Mouse (Mus musculus) C2C12 (cell line): ENCODE data around the gene Ghitm. TPM values are rescaled to one million over a fixed set of nuclear protein-coding genes. Genes with fewer than 3 reads are reported as not detected.
"Not testable (repeated sequence)": the region's sequence is repeated elsewhere in the genome, so short reads cannot be mapped to it uniquely, and the experiment has no call there.

Experiments
- H3K27me3 ChIP-seq: one replicate; pipeline ENCODE4 v1.6.1; 2011; ENCODE audit not compliant: control insufficient read depth, insufficient read depth, insufficient read length
- H3K36me3 ChIP-seq: one replicate; pipeline ENCODE4 v1.6.1; 2011; ENCODE audit not compliant: control insufficient read depth, insufficient read depth
- H3K4me3 ChIP-seq: one replicate; pipeline ENCODE4 v1.5.1; 2011; ENCODE audit warnings: mild to moderate bottlenecking, control low read depth; ENCODE audit not compliant: poor library complexity, insufficient read depth, severe bottlenecking
- H3K79me2 ChIP-seq: one replicate; pipeline ENCODE4 v1.6.1; 2011; ENCODE audit not compliant: control insufficient read depth, insufficient read depth
- H3K79me3 ChIP-seq: one replicate; pipeline ENCODE4 v1.6.1; 2011; ENCODE audit warnings: low read depth, control low read depth
- H3ac ChIP-seq: one replicate; pipeline ENCODE3; 2011; ENCODE audit warnings: low read depth; ENCODE audit not compliant: control insufficient read depth, insufficient read length
- CEBPB ChIP-seq: IDR thresholded peaks from one replicate; pipeline ENCODE4 v1.6.1; 2011; ENCODE audit warnings: low read depth, mild to moderate bottlenecking, control low read depth, moderate library complexity
- CTCF ChIP-seq: IDR thresholded peaks from one replicate; pipeline ENCODE4 v1.5.1; 2011; ENCODE audit not compliant: control insufficient read depth, insufficient read depth, insufficient read length
- FOSL1 ChIP-seq: IDR thresholded peaks from one replicate; pipeline ENCODE4 v1.8.0; 2011; ENCODE audit warnings: mild to moderate bottlenecking, low read length; ENCODE audit not compliant: poor library complexity, insufficient read depth, severe bottlenecking
- MAX ChIP-seq: IDR thresholded peaks from one replicate; pipeline ENCODE4 v1.6.1; 2011; ENCODE audit warnings: mild to moderate bottlenecking, control low read depth
- MYOD1 ChIP-seq: IDR thresholded peaks from one replicate; pipeline ENCODE4 v1.6.1; 2011; ENCODE audit warnings: low read depth; ENCODE audit not compliant: control insufficient read depth, insufficient read length
- MYOG ChIP-seq: IDR thresholded peaks from one replicate; pipeline ENCODE4 v1.6.1; 2011; ENCODE audit not compliant: control insufficient read depth, insufficient read length; ENCODE audit errors: extremely low read depth
- USF1 ChIP-seq: IDR thresholded peaks from one replicate; pipeline ENCODE4 v1.6.1; 2011; ENCODE audit warnings: low read depth, mild to moderate bottlenecking, control low read depth, moderate library complexity
- polyA plus RNA-seq: library from polyadenylated mRNA; unstranded; fragments of >200 nt; fragmentation: generic; extraction: Trizol; gene quantifications from one replicate; pipeline ENCODE4 v1.2.1, GENCODE M21; 2012; ENCODE audit warnings: missing spikeins

The Ghitm gene
- polyA plus RNA-seq, 1 experiment, result 152 TPM

DNA sequence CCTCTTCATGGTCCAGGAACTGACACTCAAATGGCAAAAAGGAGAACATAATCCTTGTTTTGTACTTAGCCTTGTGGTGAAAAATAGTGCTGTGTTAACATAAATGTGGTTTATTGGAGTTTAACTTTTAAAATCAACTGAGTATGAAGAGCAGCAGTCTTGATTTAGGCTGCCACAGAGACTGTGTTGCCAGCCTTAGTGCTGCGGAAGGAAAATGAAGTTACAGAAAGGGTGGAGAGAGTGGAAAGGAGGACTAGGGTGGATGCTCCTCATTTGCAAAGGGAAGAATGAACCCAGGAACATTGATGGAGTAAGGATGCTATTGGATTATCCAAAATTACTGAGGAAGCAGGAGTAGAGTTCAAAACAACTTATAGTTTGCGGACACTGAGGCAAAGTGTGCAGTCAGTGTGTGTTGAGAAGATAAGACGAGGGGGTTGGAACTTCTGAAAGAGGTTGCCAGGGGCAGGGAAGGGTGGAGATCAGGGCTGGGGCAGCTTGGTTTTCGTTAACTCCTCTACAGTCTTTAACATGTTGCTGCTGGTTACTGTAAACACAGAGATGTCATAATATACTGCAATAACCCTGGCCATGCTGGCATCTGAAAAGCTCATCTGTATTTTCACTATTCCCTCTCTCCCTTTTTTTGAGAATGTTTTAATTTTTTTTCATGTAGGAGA is 28.3 kb upstream of the Ghitm start:
- Histone ChIP-seq H3K4me3 (no peak overlapping the region), H3K27me3 (no peaks in the 10 kb centered on the region), H3K79me2 (no peaks in the 10 kb centered on the region), H3K79me3 (no peaks in the 10 kb centered on the region), H3ac (no peak overlapping the region), H3K36me3 (no peaks in the 10 kb centered on the region)
- TF ChIP-seq MYOD1 (no peak), FOSL1 (no peak), USF1 (no peak), CTCF (no peak), MYOG (no peak), MAX (no peak), CEBPB (no peak)

DNA sequence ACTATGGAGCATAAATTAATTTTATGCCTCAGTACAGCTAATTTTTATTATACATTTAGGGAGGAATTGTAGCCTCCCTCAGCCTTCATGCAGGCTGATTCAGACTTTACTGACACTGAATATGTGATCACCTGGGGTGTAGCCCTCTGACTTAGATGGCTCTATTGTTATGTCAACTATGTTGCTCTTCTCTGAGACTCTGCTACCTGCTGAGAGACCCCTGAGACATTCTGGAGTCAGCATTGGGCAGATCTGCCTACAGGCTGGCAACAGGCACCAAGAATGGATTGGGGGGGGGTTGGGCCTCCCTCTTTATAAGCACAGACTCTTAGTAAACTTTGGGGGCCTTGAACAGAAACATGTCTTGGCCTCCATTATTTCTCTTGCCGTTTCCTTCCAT is 19.3 kb upstream of the Ghitm start:
- Histone ChIP-seq H3K4me3 (no peak overlapping the region), H3ac (no peak overlapping the region), H3K27me3 (no peaks in the 10 kb centered on the region), H3K79me2 (no peaks in the 10 kb centered on the region), H3K79me3 (no peaks in the 10 kb centered on the region), H3K36me3 (no peaks in the 10 kb centered on the region)
- no peak for TF ChIP-seq CEBPB
- no peak for TF ChIP-seq USF1
- no peak for TF ChIP-seq MYOD1
- no peak for TF ChIP-seq CTCF
- no peak for TF ChIP-seq MYOG

DNA sequence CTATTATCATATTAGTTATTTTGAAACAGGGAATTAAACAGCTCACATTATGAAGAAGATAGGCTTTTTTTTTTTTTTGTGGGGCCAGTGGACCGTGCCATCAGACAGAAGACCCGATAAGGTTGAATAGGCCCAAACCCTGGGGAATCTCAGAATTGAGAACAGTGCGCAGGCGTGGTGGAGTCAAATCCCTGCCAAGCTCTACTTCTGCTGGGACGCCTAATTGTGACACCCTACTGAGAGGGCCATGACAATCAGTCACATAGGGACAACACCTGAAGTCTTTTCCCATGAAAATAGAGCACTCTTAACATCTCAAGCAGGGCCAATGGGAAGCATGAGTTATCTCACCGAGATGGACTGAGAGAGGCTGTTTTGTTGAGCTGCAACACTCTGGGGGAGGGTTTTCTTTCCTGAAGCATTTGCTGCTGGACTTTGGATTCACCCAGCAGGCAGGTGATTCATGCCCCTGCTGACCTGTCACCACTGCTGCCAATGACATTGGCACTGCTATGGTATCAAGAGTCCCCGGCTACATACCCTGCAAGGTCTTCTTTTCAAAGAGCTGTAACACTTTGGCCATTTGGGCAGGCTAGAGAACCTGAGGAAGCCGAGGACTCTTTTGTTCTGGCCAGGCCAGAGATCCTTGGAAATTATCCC is 4.1 kb upstream of the Ghitm start:
- no peak for TF ChIP-seq MYOD1
- TF ChIP-seq MYOG, result no peak
- TF ChIP-seq USF1, result no peak
- TF ChIP-seq CTCF, result no peak
- TF ChIP-seq MAX, result no peak
- no peak for TF ChIP-seq FOSL1
- no peak for TF ChIP-seq CEBPB
- H3K27me3 ChIP-seq, result peaks cover 4% of the 10 kb centered on the region
- no peaks in the 10 kb centered on the region for H3K36me3 ChIP-seq
- H3ac ChIP-seq, result no peak overlapping the region
- peaks cover 8% of the 10 kb centered on the region for H3K79me2 ChIP-seq
- no peak overlapping the region for H3K4me3 ChIP-seq
- H3K79me3 ChIP-seq, result peaks cover 6% of the 10 kb centered on the region

DNA sequence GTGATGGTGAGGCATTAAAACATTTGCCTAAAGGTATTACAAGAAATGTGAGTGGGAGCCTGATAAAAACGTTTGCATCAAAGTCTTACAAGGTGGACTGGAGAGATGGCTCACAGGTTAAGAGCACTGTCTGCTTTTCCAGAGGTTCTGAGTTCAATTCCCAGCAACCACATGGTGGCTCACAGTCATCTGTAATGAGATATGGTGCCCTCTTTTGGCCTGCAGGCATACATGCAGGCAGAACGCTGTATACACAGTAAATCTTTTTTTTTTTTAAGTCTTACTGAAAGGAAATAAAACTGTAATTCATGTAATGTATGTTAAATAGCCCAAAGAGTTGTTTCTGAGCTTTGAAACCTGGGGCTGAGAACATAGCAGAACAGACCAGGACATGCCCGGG is 2.5 kb upstream of the Ghitm start:
- H3K4me3 ChIP-seq, H3K27me3 ChIP-seq, H3ac ChIP-seq, H3K36me3 ChIP-seq: not testable (repeated sequence)
- H3K79me2 ChIP-seq, result peaks cover 24% of the 10 kb centered on the region
- H3K79me3 ChIP-seq, result peaks cover 18% of the 10 kb centered on the region

DNA sequence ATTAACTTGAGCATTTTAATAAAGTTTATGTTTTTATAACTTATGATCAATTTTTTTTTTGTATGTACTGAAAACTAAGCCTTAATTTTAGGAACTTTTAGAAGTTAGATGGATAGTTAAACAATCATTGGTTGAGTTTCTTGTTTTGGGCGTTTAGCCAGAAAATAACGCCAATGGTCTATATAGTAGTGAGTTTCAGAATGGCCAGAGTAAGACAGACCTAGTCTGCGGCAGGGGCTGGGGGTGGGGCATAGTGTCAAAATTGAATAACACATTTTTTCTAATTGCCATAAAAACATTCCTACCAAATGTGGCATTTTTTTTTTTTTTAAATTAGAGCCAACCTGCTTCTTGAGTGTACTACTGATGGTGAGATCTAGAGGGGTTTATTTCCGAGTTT is 1.0 kb upstream of the Ghitm start:
- no peak overlapping the region for H3K4me3 ChIP-seq
- no peak for TF ChIP-seq CEBPB
- no peak for TF ChIP-seq CTCF
- no peak for TF ChIP-seq FOSL1
- TF ChIP-seq USF1, result no peak
- no peak for TF ChIP-seq MAX
- TF ChIP-seq MYOG, result no peak
- peaks cover 27% of the 10 kb centered on the region for H3K79me3 ChIP-seq

DNA sequence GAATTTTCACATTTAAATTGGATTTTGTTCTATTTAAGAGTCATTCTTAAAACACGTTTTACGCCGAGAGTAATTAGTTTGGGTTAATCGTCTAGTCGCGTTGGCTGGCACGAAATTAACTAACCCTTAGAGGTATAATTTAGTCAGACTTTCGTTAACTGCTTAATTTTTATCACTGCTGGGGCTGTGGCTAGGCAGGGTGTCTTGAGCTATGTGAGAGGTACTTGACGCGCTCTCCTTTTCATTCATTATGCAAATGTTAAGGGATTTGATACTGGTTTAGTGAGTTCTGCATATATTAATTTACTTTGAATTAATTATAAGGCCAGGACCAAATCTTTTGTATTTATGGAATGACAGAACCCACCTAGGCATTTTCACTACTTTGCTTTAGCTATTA is 599 bp upstream of the Ghitm start:
- TF ChIP-seq MYOD1, result no peak
- TF ChIP-seq CEBPB, result no peak
- no peak for TF ChIP-seq MAX
- TF ChIP-seq MYOG, result no peak
- no peak for TF ChIP-seq USF1

More for the DNA sequence above, 1.0 kb upstream of the Ghitm start:
- Histone ChIP-seq H3K79me2 (peaks cover 35% of the 10 kb centered on the region), H3K36me3 (peaks cover 22% of the 10 kb centered on the region), H3K27me3 (no peaks in the 10 kb centered on the region), H3ac (no peak overlapping the region)

More for the DNA sequence above, 599 bp upstream of the Ghitm start:
- H3K36me3 ChIP-seq, result peaks cover 26% of the 10 kb centered on the region
- no peaks in the 10 kb centered on the region for H3K27me3 ChIP-seq
- H3K79me2 ChIP-seq, result peaks cover 35% of the 10 kb centered on the region
- H3K79me3 ChIP-seq, result peaks cover 27% of the 10 kb centered on the region
- peak overlapping the region; percentile 34 for H3K4me3 ChIP-seq
- peak overlapping the region; percentile 61 for H3ac ChIP-seq
